Mouse (Mus musculus): ENCODE measurements around the gene Ins1.

Gene Ins1

DNA sequence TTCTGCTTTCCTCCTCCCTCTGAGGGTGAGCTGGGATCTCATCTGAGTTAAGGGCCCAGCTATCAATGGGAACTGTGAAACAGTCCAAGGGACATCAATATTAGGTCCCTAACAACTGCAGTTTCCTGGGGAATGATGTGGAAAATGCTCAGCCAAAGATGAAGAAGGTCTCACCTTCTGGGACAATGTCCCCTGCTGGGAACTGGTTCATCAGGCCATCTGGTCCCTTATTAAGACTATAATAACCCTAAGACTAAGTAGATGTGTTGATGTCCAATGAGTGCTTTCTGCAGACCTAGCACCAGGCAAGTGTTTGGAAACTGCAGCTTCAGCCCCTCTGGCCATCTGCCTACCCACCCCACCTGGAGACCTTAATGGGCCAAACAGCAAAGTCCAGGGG lies at the start of gene Ins1:
TSS of gene Ins1 (plus strand) at position 301 of the 400 bp plus-strand sequence.
- no peak for DNase-seq
